Mouse (Mus musculus): ENCODE results near the gene Gdf10.

DNA sequence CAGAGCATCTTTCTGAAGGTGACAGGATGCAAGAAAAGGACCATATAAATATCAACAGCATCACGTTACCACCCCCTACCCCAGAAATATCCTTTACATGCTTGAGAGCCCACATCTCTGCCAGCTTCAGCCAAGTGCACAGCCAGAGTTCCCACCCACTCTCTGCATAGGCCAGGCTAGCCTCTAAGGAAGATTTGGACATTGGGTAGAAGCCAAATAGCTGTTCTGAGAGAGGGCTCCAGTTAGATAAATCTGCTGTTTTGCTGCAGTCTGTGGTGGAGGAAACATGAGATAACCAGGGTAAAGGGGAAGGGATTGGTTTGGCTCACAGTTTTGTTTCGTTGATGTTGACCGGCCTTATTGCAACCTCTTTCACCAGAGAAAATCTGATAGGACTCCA lies 43.2 kb upstream of the Gdf10 start:
- TF ChIP-seq CTCF (IDR thresholded peaks at IDR 0.05; ENCODE audit: insufficient read depth, low read length) (no peak), POLR2A (IDR thresholded peaks at IDR 0.05; ENCODE audit: borderline replicate concordance, extremely low read depth, low read depth, low read length) (no peak)
